Mouse (Mus musculus): Measurements from ENCODE around the gene Dner. TPM values are rescaled to one million over a fixed set of nuclear protein-coding genes. Genes with fewer than 3 reads are reported as not detected.

The Dner gene
- polyA plus RNA-seq, 1 experiment from 2014 or later = 0.67 TPM

- Histone ChIP-seq H3K27me3 (no peaks in the 10 kb centered on the region), H3K27ac (no peak overlapping the region), H3K4me1 (replicated peaks) (no peaks in the 10 kb centered on the region), H3K9me3 (replicated peaks) (no peaks in the 10 kb centered on the region), H3K9ac (no peak overlapping the region), H3K4me2 (no peak overlapping the region), H3K36me3 (no peaks in the 10 kb centered on the region), H3K4me3 (no peak overlapping the region)
- 86% methylated on average over 8 of the region's 8 CpGs for WGBS
- ATAC-seq (replicated peaks; ENCODE audit: insufficient number of reproducible peaks, insufficient read depth, low FRiP score, low read depth) = no peak
These were observed 216.0 kb downstream of the Dner start for GRCm38 (mm10) chr1:84479976-84480375.

- WGBS = 75% methylated on average over 3 of the region's 3 CpGs
- H3K9me3 ChIP-seq (replicated peaks) = no peaks in the 10 kb centered on the region
- no peak overlapping the region for H3K4me2 ChIP-seq
- H3K36me3 ChIP-seq = no peaks in the 10 kb centered on the region
- no peak overlapping the region for H3K27ac ChIP-seq
- no peak overlapping the region for H3K9ac ChIP-seq
- H3K27me3 ChIP-seq = no peaks in the 10 kb centered on the region
- no peak for ATAC-seq (replicated peaks; ENCODE audit: insufficient number of reproducible peaks, insufficient read depth, low FRiP score, low read depth)
- H3K4me1 ChIP-seq (replicated peaks) = no peaks in the 10 kb centered on the region
- no peak overlapping the region for H3K4me3 ChIP-seq
These were observed 221.7 kb downstream of the Dner start for GRCm38 (mm10) chr1:84474274-84474673.

- Histone ChIP-seq H3K27me3 (no peaks in the 10 kb centered on the region), H3K27ac (no peak overlapping the region), H3K4me3 (no peak overlapping the region), H3K9ac (no peak overlapping the region), H3K36me3 (no peaks in the 10 kb centered on the region), H3K4me1 (replicated peaks) (no peaks in the 10 kb centered on the region), H3K4me2 (no peak overlapping the region), H3K9me3 (replicated peaks) (no peaks in the 10 kb centered on the region)
- 73% methylated on average over 2 of the region's 2 CpGs for WGBS
- ATAC-seq (replicated peaks; ENCODE audit: insufficient number of reproducible peaks, insufficient read depth, low FRiP score, low read depth) = no peak
These were observed 223.8 kb downstream of the Dner start for GRCm38 (mm10) chr1:84472260-84472659.

GRCm38 (mm10) chr1:84470342-84470741 is 225.7 kb downstream of the Dner start:
- Histone ChIP-seq H3K27me3 (no peaks in the 10 kb centered on the region), H3K9ac (no peak overlapping the region), H3K9me3 (replicated peaks) (no peaks in the 10 kb centered on the region), H3K4me2 (no peak overlapping the region), H3K36me3 (no peaks in the 10 kb centered on the region), H3K4me1 (replicated peaks) (no peaks in the 10 kb centered on the region), H3K4me3 (no peak overlapping the region), H3K27ac (no peak overlapping the region)
- 62% methylated on average over 4 of the region's 4 CpGs for WGBS
- ATAC-seq (replicated peaks; ENCODE audit: insufficient number of reproducible peaks, insufficient read depth, low FRiP score, low read depth) = no peak

DNA sequence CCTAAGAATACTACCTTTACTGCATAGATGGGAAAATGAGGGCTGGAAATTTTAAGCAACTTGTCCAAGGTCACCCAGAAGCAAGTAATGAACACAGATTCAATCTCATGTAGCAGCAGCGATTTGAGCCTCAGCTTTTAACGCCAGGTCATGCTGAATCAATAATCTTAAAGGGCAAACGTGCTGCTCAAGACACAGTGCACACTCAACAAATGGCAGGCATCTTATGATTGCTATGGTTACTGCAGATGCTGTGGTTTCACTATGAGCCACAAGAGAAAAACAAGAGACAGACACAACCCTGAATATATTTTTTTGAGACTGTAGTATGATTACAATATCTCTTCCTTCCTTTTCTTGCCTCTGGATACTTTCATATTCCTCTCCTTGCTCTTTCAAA is 228.4 kb downstream of the Dner start:
- H3K9ac ChIP-seq = no peak overlapping the region
- WGBS = 74% methylated on average over 3 of the region's 3 CpGs
- no peak for ATAC-seq (replicated peaks; ENCODE audit: insufficient number of reproducible peaks, insufficient read depth, low FRiP score, low read depth)
- no peaks in the 10 kb centered on the region for H3K36me3 ChIP-seq
- no peak overlapping the region for H3K27ac ChIP-seq
- H3K9me3 ChIP-seq (replicated peaks) = no peaks in the 10 kb centered on the region
- H3K4me3 ChIP-seq = no peak overlapping the region
- H3K4me2 ChIP-seq = no peak overlapping the region
- no peaks in the 10 kb centered on the region for H3K27me3 ChIP-seq
- no peaks in the 10 kb centered on the region for H3K4me1 ChIP-seq (replicated peaks)

DNA sequence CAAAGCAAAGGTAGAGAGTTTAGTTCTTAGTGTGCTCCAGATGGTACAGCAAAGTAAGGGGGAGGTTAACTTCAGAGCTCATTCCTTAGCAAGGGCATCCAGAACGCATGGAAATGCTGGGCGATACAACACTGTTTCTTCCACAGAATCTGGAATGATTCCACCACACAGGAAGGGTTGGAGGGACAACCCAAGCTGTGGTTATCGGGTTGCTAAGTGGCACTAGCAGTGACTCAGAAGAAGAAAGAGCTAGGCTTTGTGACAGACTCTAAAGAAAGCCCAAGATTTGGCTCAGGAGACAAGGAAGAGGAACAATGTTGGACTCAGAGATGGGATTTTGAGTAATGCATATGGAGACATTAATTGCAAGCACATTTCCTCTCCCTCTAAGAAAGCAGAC is 231.3 kb downstream of the Dner start:
- H3K27ac ChIP-seq = no peak overlapping the region
- H3K4me1 ChIP-seq (replicated peaks) = no peaks in the 10 kb centered on the region
- 76% methylated on average over 3 of the region's 3 CpGs for WGBS
- H3K27me3 ChIP-seq = no peaks in the 10 kb centered on the region
- H3K36me3 ChIP-seq = no peaks in the 10 kb centered on the region
- no peak for ATAC-seq (replicated peaks; ENCODE audit: insufficient number of reproducible peaks, insufficient read depth, low FRiP score, low read depth)
- H3K9me3 ChIP-seq (replicated peaks) = no peaks in the 10 kb centered on the region
- no peak overlapping the region for H3K9ac ChIP-seq
- H3K4me3 ChIP-seq = no peak overlapping the region
- no peak overlapping the region for H3K4me2 ChIP-seq

DNA sequence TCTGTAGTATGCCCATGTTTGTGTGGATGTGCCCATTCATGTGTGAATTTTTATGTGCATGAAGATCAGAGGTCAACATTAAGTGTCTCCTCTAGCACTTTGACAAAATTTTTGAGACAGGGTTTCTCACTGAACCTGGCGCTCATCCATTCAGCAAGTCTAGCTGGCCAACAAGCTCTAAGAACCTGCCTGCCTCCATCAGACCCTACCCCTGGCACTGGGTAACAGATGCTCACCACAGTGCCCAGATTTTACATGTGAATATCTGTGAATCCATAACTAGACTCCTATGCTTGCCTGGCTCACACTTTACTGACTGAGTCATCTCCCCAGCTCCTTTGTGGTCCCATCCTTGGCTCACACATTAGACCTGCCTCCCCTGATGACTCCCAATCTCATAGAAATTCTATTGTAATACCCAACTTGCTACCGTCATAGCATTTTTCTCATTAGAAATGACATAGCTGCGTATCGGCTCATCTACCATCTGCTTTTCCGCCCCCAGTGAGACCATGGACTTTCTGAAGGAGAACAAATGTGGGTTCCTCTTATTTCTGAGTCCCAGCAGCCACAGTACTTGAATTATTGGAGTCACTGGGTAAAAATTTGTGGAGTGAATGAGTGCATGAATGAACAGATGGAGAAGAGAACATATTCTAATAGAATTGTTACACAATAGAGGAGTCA is 231.9 kb downstream of the Dner start:
- 87% methylated on average over 5 of the region's 5 CpGs for WGBS
- H3K4me3 ChIP-seq = no peak overlapping the region
- no peaks in the 10 kb centered on the region for H3K27me3 ChIP-seq
- no peak overlapping the region for H3K9ac ChIP-seq
- H3K4me2 ChIP-seq = no peak overlapping the region
- H3K27ac ChIP-seq = no peak overlapping the region
- ATAC-seq (replicated peaks; ENCODE audit: insufficient number of reproducible peaks, insufficient read depth, low FRiP score, low read depth) = no peak
- no peaks in the 10 kb centered on the region for H3K36me3 ChIP-seq
- no peaks in the 10 kb centered on the region for H3K9me3 ChIP-seq (replicated peaks)
- no peaks in the 10 kb centered on the region for H3K4me1 ChIP-seq (replicated peaks)

DNA sequence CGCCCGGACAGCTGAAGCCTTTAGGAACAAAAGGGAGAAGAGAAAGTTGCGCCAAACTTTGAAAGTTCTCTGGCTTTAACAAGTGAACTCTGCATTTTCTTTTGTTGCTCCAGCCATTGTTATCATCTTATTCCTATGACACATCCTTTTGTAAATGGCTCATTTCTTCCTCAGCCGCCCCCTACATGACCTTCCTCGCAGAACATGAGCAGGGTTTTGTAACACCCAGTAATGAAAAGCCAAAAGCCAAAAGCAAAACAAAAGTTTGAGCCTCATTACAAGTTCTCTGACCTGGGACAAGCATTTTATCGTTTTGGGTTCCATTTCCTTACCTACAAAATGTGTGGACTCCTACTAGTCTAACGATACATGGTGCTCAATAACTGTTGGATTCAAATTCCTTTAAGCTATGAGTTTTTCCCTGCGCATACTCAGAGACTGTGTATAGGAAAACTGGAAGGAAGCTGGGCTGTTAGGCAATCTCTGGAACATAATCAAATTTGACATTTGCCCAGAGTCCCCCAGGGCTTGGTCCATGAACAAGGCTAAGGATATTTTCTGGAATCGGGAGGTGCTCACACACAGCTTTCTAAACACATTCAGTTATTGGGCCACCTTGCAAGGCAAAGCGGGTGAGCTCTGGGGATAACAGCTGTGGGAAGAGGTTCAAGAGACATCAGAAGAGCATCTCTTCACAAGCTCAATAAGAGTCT is 246.3 kb downstream of the Dner start:
- Histone ChIP-seq H3K4me1 (replicated peaks) (no peaks in the 10 kb centered on the region), H3K4me2 (no peak overlapping the region), H3K9me3 (replicated peaks) (no peaks in the 10 kb centered on the region), H3K9ac (no peak overlapping the region), H3K27me3 (no peaks in the 10 kb centered on the region), H3K36me3 (no peaks in the 10 kb centered on the region), H3K4me3 (no peak overlapping the region), H3K27ac (no peak overlapping the region)
- WGBS = 74% methylated on average over 10 of the region's 10 CpGs
- no peak for ATAC-seq (replicated peaks; ENCODE audit: insufficient number of reproducible peaks, insufficient read depth, low FRiP score, low read depth)

DNA sequence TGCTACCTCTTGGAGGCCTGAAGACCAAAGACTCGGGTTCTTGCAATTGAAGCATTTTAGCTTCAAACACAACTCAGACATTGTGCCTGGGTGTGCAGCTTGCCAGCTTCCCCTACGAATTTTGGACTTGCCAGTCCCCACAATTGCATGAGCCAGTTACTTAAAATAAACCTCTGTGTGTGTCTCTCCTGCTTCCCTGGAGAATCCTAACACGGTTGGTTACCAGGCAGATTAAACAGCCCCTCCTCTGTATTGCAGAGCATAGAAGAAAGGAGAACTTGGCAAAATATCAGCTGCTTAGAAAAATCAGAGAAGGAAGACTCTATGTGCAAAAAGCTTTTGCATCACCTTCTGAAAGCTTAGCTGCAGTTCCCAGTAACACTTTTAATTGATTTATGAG is 252.4 kb downstream of the Dner start:
- H3K4me2 ChIP-seq = no peak overlapping the region
- no peak overlapping the region for H3K27ac ChIP-seq
- H3K4me3 ChIP-seq = no peak overlapping the region
- H3K36me3 ChIP-seq = no peaks in the 10 kb centered on the region
- no peak overlapping the region for H3K9ac ChIP-seq
- H3K27me3 ChIP-seq = no peaks in the 10 kb centered on the region
- no peaks in the 10 kb centered on the region for H3K4me1 ChIP-seq (replicated peaks)
- no peak for ATAC-seq (replicated peaks; ENCODE audit: insufficient number of reproducible peaks, insufficient read depth, low FRiP score, low read depth)
- H3K9me3 ChIP-seq (replicated peaks) = no peaks in the 10 kb centered on the region
- 38% methylated on average over 3 of the region's 3 CpGs for WGBS

- Histone ChIP-seq H3K36me3 (no peaks in the 10 kb centered on the region), H3K4me3 (no peak overlapping the region), H3K27me3 (no peaks in the 10 kb centered on the region), H3K27ac (no peak overlapping the region), H3K9me3 (replicated peaks) (no peaks in the 10 kb centered on the region), H3K4me2 (no peak overlapping the region), H3K9ac (no peak overlapping the region), H3K4me1 (replicated peaks) (no peaks in the 10 kb centered on the region)
- WGBS = 87% methylated on average over 5 of the region's 5 CpGs
- no peak for ATAC-seq (replicated peaks; ENCODE audit: insufficient number of reproducible peaks, insufficient read depth, low FRiP score, low read depth)
These were observed 253.0 kb downstream of the Dner start for GRCm38 (mm10) chr1:84443050-84443449.

DNA sequence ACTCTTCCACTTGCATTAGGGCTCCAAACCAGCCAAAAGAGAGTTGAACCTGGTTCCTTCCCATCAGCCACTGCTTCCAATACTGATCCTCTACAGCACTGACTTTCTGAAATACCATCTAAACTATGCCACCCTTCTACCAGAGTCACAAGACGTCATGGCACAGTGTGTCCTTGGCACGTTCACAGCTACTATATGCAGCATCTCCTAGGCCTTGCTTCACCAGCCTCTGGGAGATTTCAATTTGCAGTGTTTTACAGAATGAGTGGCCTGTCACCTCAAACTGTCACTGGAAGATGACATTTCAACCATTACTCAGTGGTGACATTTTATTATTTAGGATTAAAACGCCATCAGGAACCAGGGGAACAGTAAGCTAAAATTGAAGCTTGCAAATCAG is 254.6 kb downstream of the Dner start:
- Histone ChIP-seq H3K4me2 (no peak overlapping the region), H3K36me3 (no peaks in the 10 kb centered on the region), H3K27ac (no peak overlapping the region), H3K4me3 (no peak overlapping the region), H3K9me3 (replicated peaks) (no peaks in the 10 kb centered on the region), H3K4me1 (replicated peaks) (no peaks in the 10 kb centered on the region), H3K27me3 (no peaks in the 10 kb centered on the region), H3K9ac (no peak overlapping the region)
- WGBS = 67% methylated on average over 3 of the region's 3 CpGs
- no peak for ATAC-seq (replicated peaks; ENCODE audit: insufficient number of reproducible peaks, insufficient read depth, low FRiP score, low read depth)

DNA sequence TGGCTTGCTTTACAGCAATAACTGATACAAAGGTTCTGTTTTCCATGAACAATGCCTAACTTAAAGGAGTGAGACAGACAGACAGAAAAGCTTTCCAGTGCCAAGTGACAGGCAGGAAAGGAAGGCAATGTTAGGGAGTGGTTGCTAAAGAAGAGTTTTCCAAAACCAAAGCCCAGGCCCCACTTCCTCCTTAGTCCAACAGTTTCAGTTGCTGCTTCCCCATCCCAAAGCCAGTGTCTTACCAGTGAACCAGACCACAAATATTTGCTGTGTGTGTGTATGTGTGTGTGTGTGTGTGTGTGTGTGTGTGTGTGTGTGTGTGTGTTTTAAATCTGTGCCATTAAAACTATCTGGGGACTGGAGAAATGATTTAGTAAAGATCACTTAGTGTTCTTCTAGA is 258.5 kb downstream of the Dner start:
- no peak for ATAC-seq (replicated peaks; ENCODE audit: insufficient number of reproducible peaks, insufficient read depth, low FRiP score, low read depth)
- H3K4me3 ChIP-seq = no peak overlapping the region
- H3K4me2 ChIP-seq = no peak overlapping the region

More for the DNA sequence above, 258.5 kb downstream of the Dner start:
- no peak overlapping the region for H3K27ac ChIP-seq
- H3K4me1 ChIP-seq (replicated peaks) = no peaks in the 10 kb centered on the region
- no peaks in the 10 kb centered on the region for H3K27me3 ChIP-seq
- H3K36me3 ChIP-seq = no peaks in the 10 kb centered on the region
- H3K9me3 ChIP-seq (replicated peaks) = no peaks in the 10 kb centered on the region
- H3K9ac ChIP-seq = no peak overlapping the region

Measured in heart, embryonic 15.5 days (tissue).